Mouse (Mus musculus) embryo, embryonic 11.5 days (tissue): ENCODE measurements around the gene Cnga1.
A peak's percentile ranks its signal among the peaks of the same experiment; 100 is the strongest.

Experiments
- DNase-seq: peaks from one replicate; pipeline ENCODE4 v3.0.0-alpha.2; 2012; ENCODE audit warnings: low read depth, low spot score

The Cnga1 gene

GRCm38 (mm10) chr5:72644175-72644574 is at the start of gene Cnga1:
Cnga1 (minus strand) TSS chr5:72644275.
- DNase-seq, result no peak

GRCm38 (mm10) chr5:72690516-72690915 is 46.4 kb upstream of the Cnga1 start:
- DNase-seq, result no peak

- no peak for DNase-seq
These were observed 45.5 kb upstream of the Cnga1 start for GRCm38 (mm10) chr5:72689556-72689955.

- no peak for DNase-seq
These were observed 37.4 kb upstream of the Cnga1 start for GRCm38 (mm10) chr5:72681451-72681850.

GRCm38 (mm10) chr5:72674994-72675542 is 31.0 kb upstream of the Cnga1 start:
- no peak for DNase-seq

GRCm38 (mm10) chr5:72671017-72671699 is 27.1 kb upstream of the Cnga1 start:
- DNase-seq, result no peak

GRCm38 (mm10) chr5:72668351-72668750 is 24.3 kb upstream of the Cnga1 start:
- DNase-seq, result no peak

- DNase-seq, result no peak
These were observed 22.4 kb upstream of the Cnga1 start for GRCm38 (mm10) chr5:72666428-72666827.

- no peak for DNase-seq
These were observed 21.2 kb upstream of the Cnga1 start for GRCm38 (mm10) chr5:72665281-72665680.

GRCm38 (mm10) chr5:72664854-72665253 is 20.8 kb upstream of the Cnga1 start:
- no peak for DNase-seq

GRCm38 (mm10) chr5:72664126-72664525 is 20.1 kb upstream of the Cnga1 start:
- DNase-seq, result no peak

GRCm38 (mm10) chr5:72661051-72661781 is 17.1 kb upstream of the Cnga1 start:
- DNase-seq, result no peak

- DNase-seq, result no peak
These were observed 14.3 kb upstream of the Cnga1 start for GRCm38 (mm10) chr5:72658375-72658774.

GRCm38 (mm10) chr5:72656270-72656791 is 12.3 kb upstream of the Cnga1 start:
- DNase-seq, result no peak

- no peak for DNase-seq
These were observed 9.1 kb upstream of the Cnga1 start for GRCm38 (mm10) chr5:72653068-72653674.

GRCm38 (mm10) chr5:72648987-72649735 is 5.1 kb upstream of the Cnga1 start:
- DNase-seq, result no peak

GRCm38 (mm10) chr5:72647958-72648595 is 4.0 kb upstream of the Cnga1 start:
- DNase-seq, result no peak

- DNase-seq, result peak; percentile 40
These were observed 3.4 kb upstream of the Cnga1 start, which contains the start of gene Nipal1 for GRCm38 (mm10) chr5:72647418-72647907. Nipal1 (plus strand) TSS chr5:72647795.

GRCm38 (mm10) chr5:72646996-72647395 is 2.9 kb upstream of the Cnga1 start:
- no peak for DNase-seq

- DNase-seq, result no peak
These were observed 2.1 kb upstream of the Cnga1 start for GRCm38 (mm10) chr5:72646131-72646530.

- no peak for DNase-seq
These were observed 420 bp downstream of the Cnga1 start for GRCm38 (mm10) chr5:72643655-72644054.
